Mouse (Mus musculus) midbrain, embryonic 15.5 days (tissue): ENCODE data around the gene Taok3. TPM values are rescaled to one million over a fixed set of nuclear protein-coding genes. Genes with fewer than 3 reads are reported as not detected.

Source experiments
- polyA plus RNA-seq: library from polyadenylated mRNA; unstranded; fragments of >200 nt; fragmentation: Nextera tagmentation; extraction: Ambion mirVana; gene quantifications from 2 replicates; pipeline ENCODE4 v1.2.1, GENCODE M21; 2015

The Taok3 gene
- polyA plus RNA-seq, 1 experiment from 2014 or later = 59.2 TPM

Other genes starting within 250 kb of the Taok3 start
- gene Suds3, start 4.0 kb upstream of the Taok3 start, polyA plus RNA-seq = 87.3 and 87.4 TPM in 2 replicates
- gene Pebp1, start 167.5 kb downstream of the Taok3 start, polyA plus RNA-seq = 1,104 and 1,156 TPM in 2 replicates
- gene Vsig10, start 199.0 kb downstream of the Taok3 start, polyA plus RNA-seq = 1.0 and 2.1 TPM in 2 replicates
- 290 and 311 TPM in 2 replicates for gene Wsb2, start 237.2 kb downstream of the Taok3 start, polyA plus RNA-seq